Mouse (Mus musculus): ENCODE measurements around the gene Sac3d1. TPM values are rescaled to one million over a fixed set of nuclear protein-coding genes. Genes with fewer than 3 reads are reported as not detected.

Gene Sac3d1
- total and polyA plus RNA-seq, 3 experiments, result 44.4 to 49.3 TPM; not detected in 1

DNA sequence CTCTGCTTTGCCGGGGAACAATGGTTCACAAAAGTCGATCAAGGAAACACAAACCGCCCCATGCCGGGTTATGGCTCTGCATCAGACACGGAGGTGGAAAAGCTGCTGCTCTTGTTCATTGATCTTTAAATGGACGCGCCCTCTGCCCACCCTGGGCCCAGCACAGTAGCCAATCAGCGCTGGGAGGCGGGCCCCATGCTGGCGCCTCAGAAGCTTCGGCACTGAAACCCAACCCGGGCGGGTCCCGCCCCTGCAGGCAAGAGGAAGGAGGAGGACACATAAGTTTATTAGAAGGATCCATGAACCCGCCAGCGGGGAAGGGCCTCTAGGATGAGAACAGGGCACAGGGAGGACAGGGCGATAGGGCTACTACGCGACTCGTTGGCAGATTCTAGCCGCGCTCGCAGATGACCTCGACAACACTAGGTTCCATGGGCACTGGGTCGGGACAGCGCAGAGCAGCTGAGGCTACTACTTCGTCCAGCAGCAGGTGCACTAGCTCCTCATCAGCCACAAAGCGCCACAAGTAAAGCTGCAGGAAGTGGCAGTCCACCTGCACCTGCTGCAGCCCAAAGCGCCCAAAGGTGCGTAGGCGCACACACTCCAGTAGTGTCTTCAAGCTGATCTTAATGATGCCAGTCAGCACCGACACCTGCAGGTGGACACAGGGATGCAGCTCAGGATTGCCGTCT is 50.6 kb downstream of the Sac3d1 start, which contains the start of gene Tm7sf2 (continued):
- TF ChIP-seq HCFC1 (IDR thresholded peaks at IDR 0.05; ENCODE audit: low read depth, low read length) (0 out of 2 replicates have a peak, but pooled peaks have one; percentile 33), E2F4 (IDR thresholded peaks at IDR 0.05; ENCODE audit: borderline replicate concordance, low read depth, low read length) (no peak)

DNA sequence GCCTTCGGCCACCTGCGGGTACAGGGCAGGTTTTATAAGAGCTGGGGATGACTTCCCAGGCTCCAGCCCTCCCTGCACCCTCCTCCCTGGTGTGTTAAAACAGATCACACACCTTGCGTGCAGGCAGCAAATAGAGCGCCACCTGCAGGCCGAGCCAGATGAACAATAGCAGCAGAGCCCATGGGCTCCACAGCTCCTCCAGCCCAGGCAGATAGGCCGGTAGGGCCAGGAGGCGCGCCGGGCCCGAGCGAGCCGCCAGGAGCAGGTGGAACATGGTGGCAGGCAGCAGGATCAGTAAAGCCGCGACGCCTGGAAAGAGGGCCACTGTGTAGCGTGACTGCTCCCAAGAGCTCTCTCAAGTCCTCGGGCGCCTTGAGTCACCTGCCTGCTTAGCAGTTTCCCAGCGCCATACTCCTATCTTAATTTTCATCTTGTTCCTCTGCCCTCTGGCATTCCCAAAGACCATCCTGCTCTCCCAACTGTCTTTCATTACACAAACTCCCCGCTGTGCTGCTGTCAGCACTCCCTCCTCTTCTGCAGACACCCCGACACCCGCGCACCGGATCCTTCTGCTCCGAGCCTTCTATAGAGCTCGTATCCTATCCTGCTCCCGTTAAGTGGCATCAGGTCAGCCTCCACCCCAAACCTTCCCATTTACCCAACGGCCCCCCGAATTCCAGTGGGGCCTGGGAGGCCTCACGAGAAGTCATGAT is 51.3 kb downstream of the Sac3d1 start:
- peak overlapping the region; percentile 75 for H3K9ac ChIP-seq (ENCODE audit: control insufficient read depth, low read depth, low read length, poor library complexity, severe bottlenecking)
- H3K79me2 ChIP-seq (ENCODE audit: control insufficient read depth, insufficient read depth, low read length, poor library complexity), result peaks cover 6% of the 10 kb centered on the region
- TF ChIP-seq MAFK (IDR thresholded peaks at IDR 0.05; ENCODE audit: borderline replicate concordance, low read depth, low read length) (no peak), SIN3A (IDR thresholded peaks at IDR 0.05; ENCODE audit: low read length) (peak; percentile 49), CTCF (IDR thresholded peaks at IDR 0.05 in 2 of 3, conservative IDR thresholded peaks at IDR 0.05 in 1 of 3; ENCODE audit: control insufficient read depth in 1 of 3, insufficient read depth in 1 of 3, low read depth in 2 of 3, low read length in 3 of 3, poor library complexity in 1 of 3, severe bottlenecking in 1 of 3) (peak; percentile 75 to 95 (median 92)), TBP (IDR thresholded peaks at IDR 0.05; ENCODE audit: low read depth, low read length) (no peak), RCOR1 (IDR thresholded peaks at IDR 0.05; ENCODE audit: low read depth, low read length) (no peak), TAL1 (IDR thresholded peaks at IDR 0.05; ENCODE audit: low read length) (no peak), E2F4 (IDR thresholded peaks at IDR 0.05; ENCODE audit: borderline replicate concordance, low read depth, low read length) (no peak), ELF1 (IDR thresholded peaks at IDR 0.05; ENCODE audit: low read depth, low read length) (no peak), ZNF384 (IDR thresholded peaks at IDR 0.05; ENCODE audit: low read depth, low read length) (no peak), MEF2A (IDR thresholded peaks at IDR 0.05; ENCODE audit: extremely low read depth, insufficient replicate concordance, low read depth, low read length, poor library complexity, severe bottlenecking) (no peak), MYC (IDR thresholded peaks at IDR 0.05; ENCODE audit: low read depth, low read length) (peak; percentile 41; the same call in 1 of the 2 replicates), CHD1 (IDR thresholded peaks at IDR 0.05; ENCODE audit: low read depth, low read length) (no peak), SMC3 (IDR thresholded peaks at IDR 0.05; ENCODE audit: low read depth, low read length) (peak; percentile 67), MYB (IDR thresholded peaks at IDR 0.05; ENCODE audit: low read depth, low read length) (no peak), POLR2AphosphoS5 (IDR thresholded peaks at IDR 0.05; ENCODE audit: borderline replicate concordance, low read depth, low read length) (no peak), ZMIZ1 (IDR thresholded peaks at IDR 0.05; ENCODE audit: low read depth, low read length) (no peak), MAZ (IDR thresholded peaks at IDR 0.05; ENCODE audit: low read depth, low read length) (peak; percentile 46), TCF12 (IDR thresholded peaks at IDR 0.05; ENCODE audit: low read depth, low read length) (no peak), USF2 (IDR thresholded peaks at IDR 0.05; ENCODE audit: borderline replicate concordance in 1 of 2, insufficient read depth in 1 of 2, low read depth in 1 of 2, low read length in 2 of 2) (no peak), EP300 (IDR thresholded peaks at IDR 0.05; ENCODE audit: low read depth in 1 of 2, low read length in 2 of 2) (no peak), NRF1 (IDR thresholded peaks at IDR 0.05; ENCODE audit: insufficient read depth, low read depth, low read length, poor library complexity, severe bottlenecking) (no peak), POLR2AphosphoS2 (IDR thresholded peaks at IDR 0.05; ENCODE audit: low read length) (no peak), KAT2A (conservative IDR thresholded peaks at IDR 0.05; ENCODE audit: low read depth, low read length) (no peak), BHLHE40 (IDR thresholded peaks at IDR 0.05; ENCODE audit: borderline replicate concordance, low read depth, low read length) (no peak), MXI1 (IDR thresholded peaks at IDR 0.05; ENCODE audit: low read depth, low read length) (no peak), RAD21 (IDR thresholded peaks at IDR 0.05; ENCODE audit: low read depth, low read length) (peak; percentile 28), JUND (IDR thresholded peaks at IDR 0.05; ENCODE audit: low read depth, low read length) (no peak), GABPA (IDR thresholded peaks at IDR 0.05; ENCODE audit: low read depth, low read length) (no peak), HCFC1 (IDR thresholded peaks at IDR 0.05; ENCODE audit: low read depth, low read length) (peak; percentile 20), UBTF (IDR thresholded peaks at IDR 0.05; ENCODE audit: borderline replicate concordance, insufficient read depth, low read depth, low read length) (peak; percentile 45; the same call in 1 of the 2 replicates), NELFE (IDR thresholded peaks at IDR 0.05; ENCODE audit: low read depth, low read length) (no peak)
- H3K27ac ChIP-seq (ENCODE audit: control insufficient read depth, low read depth, low read length), result peak overlapping the region; percentile 15
- H3K36me3 ChIP-seq (ENCODE audit: control insufficient read depth in 1 of 2, insufficient read depth in 2 of 2, low read length in 2 of 2), result peaks cover 0 to 6% of the 10 kb centered on the region in 2 experiments; a peak in 1 of 4 replicates
- H3K4me3 ChIP-seq (ENCODE audit: control insufficient read depth in 1 of 2, insufficient read depth in 1 of 2, low read depth in 2 of 2, low read length in 2 of 2), result peak overlapping the region; percentile 49 to 73
- peak; percentile 93 for DNase-seq (ENCODE audit: low read depth, low spot score)
- H3K9me3 ChIP-seq (replicated peaks; ENCODE audit: insufficient read depth, low read length), result no peaks in the 10 kb centered on the region
- peaks cover 0 to 12% of the 10 kb centered on the region in 2 experiments; a peak in 3 of 4 replicates for H3K4me1 ChIP-seq (ENCODE audit: control insufficient read depth in 1 of 2, insufficient read depth in 2 of 2, low read length in 2 of 2)
- H3K27me3 ChIP-seq (ENCODE audit: control insufficient read depth in 1 of 2, insufficient read depth in 2 of 2, low read length in 2 of 2), result no peaks in the 10 kb centered on the region

All from MEL (cell line).